ENCODE assay signal across 9 mouse cellular contexts in genomic region chr11:70652029-70652883, GRCm38 (mm10). TPM values are rescaled to one million over a fixed set of nuclear protein-coding genes. Genes with fewer than 3 reads are reported as not detected.
DNase-seq lines count a peak whose midpoint lies in the region; ATAC-seq and TF ChIP-seq lines count a peak whose summit lies in the region.
"Had no signal": no experiment of that assay in that cellular context is flagged by ENCODE, and none has a peak within 500 bp of the region (broad histone marks: within the 10 kb centered on the region; RNA-seq: fewer than 3 reads in every experiment).

No protein-coding gene starts in this region.

- TF ChIP-seq CTCF in kidney, adult 2 months (conservative IDR thresholded peaks at IDR 0.05; ENCODE audit: insufficient read depth, insufficient read length, low read depth, low read length), result no peak
- no peak; the same call in 1 of the 2 replicates for TF ChIP-seq CTCF in G1E (IDR thresholded peaks at IDR 0.05; ENCODE audit: low read depth, low read length)

- WGBS in kidney, adult 2 months, result 31% methylated on average over 12 of the region's 12 CpGs
- 74% methylated on average over 12 of the region's 12 CpGs for WGBS in forebrain, embryonic 13.5 days
- WGBS in limb, embryonic 15.5 days, result 43% methylated on average over 12 of the region's 12 CpGs
- WGBS in stomach, embryonic 16.5 days, result 49% methylated on average over 12 of the region's 12 CpGs

- no peak for ATAC-seq in G1E (ENCODE audit: extremely low read depth, insufficient number of reproducible peaks, low FRiP score, poor library complexity, severe bottlenecking)
- no peak for ATAC-seq in forebrain, embryonic 13.5 days
- no peak for ATAC-seq in limb, embryonic 15.5 days (ENCODE audit: insufficient number of reproducible peaks, low FRiP score, low TSS enrichment, low read depth)
- ATAC-seq in stomach, embryonic 16.5 days (ENCODE audit: insufficient read depth, low FRiP score), result no peak

- no peaks in the 10 kb centered on the region for H3K9me3 ChIP-seq in G1E (replicated peaks)
- H3K9me3 ChIP-seq in forebrain, embryonic 13.5 days (replicated peaks), result no peaks in the 10 kb centered on the region
- H3K9me3 ChIP-seq in limb, embryonic 15.5 days, result no peaks in the 10 kb centered on the region
- H3K9me3 ChIP-seq in stomach, embryonic 16.5 days (replicated peaks; ENCODE audit: control insufficient read depth, low read length), result no peaks in the 10 kb centered on the region

- no peaks in the 10 kb centered on the region for H3K27me3 ChIP-seq in kidney, adult 2 months (replicated peaks; ENCODE audit: control insufficient read depth, insufficient read depth, low read length)
- no peaks in the 10 kb centered on the region for H3K27me3 ChIP-seq in G1E (ENCODE audit: insufficient read depth, low read length)
- H3K27me3 ChIP-seq in forebrain, embryonic 13.5 days, result no peaks in the 10 kb centered on the region
- no peaks in the 10 kb centered on the region for H3K27me3 ChIP-seq in limb, embryonic 15.5 days
- H3K27me3 ChIP-seq in stomach, embryonic 16.5 days (ENCODE audit: control insufficient read depth, insufficient read depth, low read length), result no peaks in the 10 kb centered on the region

- no peak for TF ChIP-seq POLR2A in kidney, adult 2 months (IDR thresholded peaks at IDR 0.05; ENCODE audit: low read depth, low read length)

- H3K9ac ChIP-seq in forebrain, embryonic 13.5 days, result peak overlapping the region; percentile 98
- H3K9ac ChIP-seq in limb, embryonic 15.5 days, result 0 out of 2 replicates have a peak overlapping the region, but pooled peaks have one; percentile 18
- H3K9ac ChIP-seq in stomach, embryonic 16.5 days (ENCODE audit: low read length), result peak overlapping the region; percentile 99

- no peak overlapping the region; the same call in 1 of the 2 replicates for H3K27ac ChIP-seq in kidney, adult 2 months (ENCODE audit: insufficient read depth, low read depth, low read length)
- H3K27ac ChIP-seq in forebrain, embryonic 13.5 days, result no peak overlapping the region; the same call in 1 of the 2 replicates
- peak overlapping the region; percentile 99 for H3K27ac ChIP-seq in limb, embryonic 15.5 days
- H3K27ac ChIP-seq in stomach, embryonic 16.5 days (ENCODE audit: low read length), result peak overlapping the region; percentile 99

- H3K4me3 ChIP-seq in kidney, adult 2 months (ENCODE audit: insufficient read depth, low read depth, low read length), result peak overlapping the region; percentile 100; the same call in 1 of the 2 replicates
- peak overlapping the region; percentile 100 for H3K4me3 ChIP-seq in G1E (ENCODE audit: low read depth, low read length)
- H3K4me3 ChIP-seq in forebrain, embryonic 13.5 days, result peak overlapping the region; percentile 100
- peak overlapping the region; percentile 100 for H3K4me3 ChIP-seq in limb, embryonic 15.5 days
- peak overlapping the region; percentile 100 for H3K4me3 ChIP-seq in stomach, embryonic 16.5 days (replicated peaks; ENCODE audit: low read length)

- DNase-seq in kidney, adult 2 months, result no peak
- DNase-seq in kidney, postnatal 10 days, result no peak
- no peak for DNase-seq in G1E (ENCODE audit: low spot score)
- DNase-seq in left cerebral cortex, adult 18-20 months (ENCODE audit: low spot score in 2 of 2), result no peak
- DNase-seq in T-cell, adult 2 months (ENCODE audit: low spot score), result no peak

- peaks cover 6% of the 10 kb centered on the region; the same call in 1 of the 2 replicates for H3K36me3 ChIP-seq in kidney, adult 2 months (ENCODE audit: control insufficient read depth, insufficient read depth, low read length)
- peaks cover 63% of the 10 kb centered on the region for H3K36me3 ChIP-seq in G1E (replicated peaks)
- peaks cover 44% of the 10 kb centered on the region for H3K36me3 ChIP-seq in forebrain, embryonic 13.5 days (ENCODE audit: poor library complexity, severe bottlenecking)
- peaks cover 43% of the 10 kb centered on the region for H3K36me3 ChIP-seq in limb, embryonic 15.5 days
- H3K36me3 ChIP-seq in stomach, embryonic 16.5 days (ENCODE audit: control insufficient read depth, insufficient read depth, low read length), result peaks cover 19% of the 10 kb centered on the region

- peaks cover 15% of the 10 kb centered on the region; the same call in 1 of the 2 replicates for H3K4me1 ChIP-seq in kidney, adult 2 months (ENCODE audit: control insufficient read depth, insufficient read depth, low read length)
- peaks cover 74% of the 10 kb centered on the region for H3K4me1 ChIP-seq in G1E (ENCODE audit: insufficient read depth, low read depth, low read length)
- peaks cover 63% of the 10 kb centered on the region for H3K4me1 ChIP-seq in forebrain, embryonic 13.5 days
- peaks cover 74% of the 10 kb centered on the region for H3K4me1 ChIP-seq in limb, embryonic 15.5 days
- H3K4me1 ChIP-seq in stomach, embryonic 16.5 days (ENCODE audit: control insufficient read depth, insufficient read depth, low read length), result peaks cover 53% of the 10 kb centered on the region

- H3K4me2 ChIP-seq in forebrain, embryonic 13.5 days, result peak overlapping the region; percentile 93
- H3K4me2 ChIP-seq in limb, embryonic 15.5 days, result peak overlapping the region; percentile 89
- H3K4me2 ChIP-seq in stomach, embryonic 16.5 days (ENCODE audit: low read depth, low read length), result peak overlapping the region; percentile 79

RNA-seq across cellular contexts. Expression of gene Pfn1, which starts 2.2 kb away (rescaled TPM):
- polyA plus RNA-seq in kidney, adult 2 months (2012; rRNA removed), result 686 and 750 TPM in 2 replicates
- total RNA-seq in G1E (2014; fragmentation: Nextera tagmentation) (804 and 991 TPM in 2 replicates), G1E (2017) (724 and 774 TPM in 2 replicates)
- polyA plus RNA-seq in G1E (2012), result 3,649 and 4,709 TPM in 2 replicates
- 919 and 977 TPM in 2 replicates for polyA plus RNA-seq in forebrain, embryonic 13.5 days (2015; fragmentation: Nextera tagmentation; extraction: Ambion mirVana)
- 1,605 and 1,679 TPM in 2 replicates for polyA plus RNA-seq in limb, embryonic 15.5 days (2015; fragmentation: Nextera tagmentation; extraction: Ambion mirVana)
- polyA plus RNA-seq in stomach, embryonic 16.5 days (2015; fragmentation: Nextera tagmentation; extraction: Ambion mirVana), result 1,820 and 1,821 TPM in 2 replicates
- 100 to 1,000 TPM; 224 to 231 TPM for total RNA-seq in left cerebral cortex, adult 18-20 months (2021)

RNA-seq across cellular contexts. Expression of gene Eno3, which starts 4.7 kb away (rescaled TPM):
- 9.2 and 30.9 TPM in 2 replicates for polyA plus RNA-seq in kidney, adult 2 months (2012; rRNA removed)
- total RNA-seq in G1E (2014; fragmentation: Nextera tagmentation) (19.0 and 25.3 TPM in 2 replicates), G1E (2017) (21.9 and 24.5 TPM in 2 replicates)
- polyA plus RNA-seq in G1E (2012), result 3.1 and 5.7 TPM in 2 replicates
- 7.1 and 7.4 TPM in 2 replicates for polyA plus RNA-seq in forebrain, embryonic 13.5 days (2015; fragmentation: Nextera tagmentation; extraction: Ambion mirVana)
- polyA plus RNA-seq in limb, embryonic 15.5 days (2015; fragmentation: Nextera tagmentation; extraction: Ambion mirVana), result 71.5 and 252 TPM in 2 replicates
- 19.3 and 126 TPM in 2 replicates for polyA plus RNA-seq in stomach, embryonic 16.5 days (2015; fragmentation: Nextera tagmentation; extraction: Ambion mirVana)
- total RNA-seq in left cerebral cortex, adult 18-20 months (2021), result 1 to 10 TPM; 7.3 to 8.8 TPM

RNA-seq across cellular contexts. Expression of gene Slc25a11, which starts 5.0 kb away (rescaled TPM):
- polyA plus RNA-seq in kidney, adult 2 months (2012; rRNA removed), result 281 and 284 TPM in 2 replicates
- total RNA-seq in G1E (2014; fragmentation: Nextera tagmentation) (42.8 and 72.7 TPM in 2 replicates), G1E (2017) (125 and 144 TPM in 2 replicates)
- 50.6 and 59.2 TPM in 2 replicates for polyA plus RNA-seq in G1E (2012)
- polyA plus RNA-seq in forebrain, embryonic 13.5 days (2015; fragmentation: Nextera tagmentation; extraction: Ambion mirVana), result 156 and 165 TPM in 2 replicates
- polyA plus RNA-seq in limb, embryonic 15.5 days (2015; fragmentation: Nextera tagmentation; extraction: Ambion mirVana), result 165 and 188 TPM in 2 replicates
- polyA plus RNA-seq in stomach, embryonic 16.5 days (2015; fragmentation: Nextera tagmentation; extraction: Ambion mirVana), result 163 and 169 TPM in 2 replicates
- 100 to 1,000 TPM; 120 to 124 TPM for total RNA-seq in left cerebral cortex, adult 18-20 months (2021)

RNA-seq across cellular contexts. Expression of gene Rnf167, which starts 5.2 kb away (rescaled TPM):
- 118 and 123 TPM in 2 replicates for polyA plus RNA-seq in kidney, adult 2 months (2012; rRNA removed)
- total RNA-seq in G1E (2014; fragmentation: Nextera tagmentation), result 63.7 and 115 TPM in 2 replicates
- 62.3 and 64.1 TPM in 2 replicates for total RNA-seq in G1E (2017)
- 62.6 and 81.3 TPM in 2 replicates for polyA plus RNA-seq in G1E (2012)
- 108 and 119 TPM in 2 replicates for polyA plus RNA-seq in forebrain, embryonic 13.5 days (2015; fragmentation: Nextera tagmentation; extraction: Ambion mirVana)
- polyA plus RNA-seq in limb, embryonic 15.5 days (2015; fragmentation: Nextera tagmentation; extraction: Ambion mirVana), result 124 TPM in 2 replicates
- 104 and 111 TPM in 2 replicates for polyA plus RNA-seq in stomach, embryonic 16.5 days (2015; fragmentation: Nextera tagmentation; extraction: Ambion mirVana)
- 10 to 100 TPM; 86.4 to 90.1 TPM for total RNA-seq in left cerebral cortex, adult 18-20 months (2021)

RNA-seq across cellular contexts. Expression of gene Gp1ba, which starts 13.3 kb away (rescaled TPM):
- 0.03 TPM in 1 of 2 replicates, not detected in the other for polyA plus RNA-seq in kidney, adult 2 months (2012; rRNA removed)
- total RNA-seq in G1E (2014; fragmentation: Nextera tagmentation) (1.1 and 3.1 TPM in 2 replicates), G1E (2017) (2.8 and 3.4 TPM in 2 replicates)
- 9.0 TPM in 2 replicates for polyA plus RNA-seq in G1E (2012)
- polyA plus RNA-seq in forebrain, embryonic 13.5 days (2015; fragmentation: Nextera tagmentation; extraction: Ambion mirVana), result 0.15 and 0.30 TPM in 2 replicates
- polyA plus RNA-seq in limb, embryonic 15.5 days (2015; fragmentation: Nextera tagmentation; extraction: Ambion mirVana), result 0.26 and 0.29 TPM in 2 replicates
- 0.16 and 0.19 TPM in 2 replicates for polyA plus RNA-seq in stomach, embryonic 16.5 days (2015; fragmentation: Nextera tagmentation; extraction: Ambion mirVana)
- not detected for total RNA-seq in left cerebral cortex, adult 18-20 months (2021)
- polyA plus RNA-seq: cerebellum, adult 2 months had no signal

Comparison
In these comparisons a context has a peak if more than half of its experiments do, and no peak if none do; other contexts are left out.
1. H3K27ac ChIP-seq: peak in limb, embryonic 15.5 days (single experiment) and stomach, embryonic 16.5 days (single experiment); none in kidney, adult 2 months (single experiment) and forebrain, embryonic 13.5 days (single experiment).
2. H3K9ac ChIP-seq: peak in every context shown above with its lines; median percentile 99 in stomach, embryonic 16.5 days; 98 in forebrain, embryonic 13.5 days; 18 in limb, embryonic 15.5 days.
3. Peak in every context shown above with its lines, with median percentiles within 50 percentile points of each other: H3K4me3 ChIP-seq and H3K4me2 ChIP-seq.